Mouse (Mus musculus): Measurements from ENCODE around the gene Prkcd. TPM values are rescaled to one million over a fixed set of nuclear protein-coding genes. Genes with fewer than 3 reads are reported as not detected.

The Prkcd gene
- total and polyA plus RNA-seq, 2 experiments from 2014 or later = 14.9 to 19.3 TPM

GRCm38 (mm10) chr14:30619982-30620578, 5.9 kb downstream of the Prkcd start:
- Histone ChIP-seq H3K4me1 (ENCODE audit: control insufficient read depth, insufficient read depth) (peaks cover 8% of the 10 kb centered on the region; the same call in 1 of the 2 replicates), H3K4me3 (ENCODE audit: low read depth, low read length) (no peak overlapping the region), H3K9ac (replicated peaks; ENCODE audit: low read depth, low read length) (no peak overlapping the region), H3K27ac (ENCODE audit: low read depth) (no peak overlapping the region), H3K9me3 (replicated peaks; ENCODE audit: control insufficient read depth, low read length) (no peaks in the 10 kb centered on the region), H3K36me3 (replicated peaks; ENCODE audit: control insufficient read depth, insufficient read depth, low read length) (no peaks in the 10 kb centered on the region), H3K27me3 (ENCODE audit: control insufficient read depth, insufficient read depth, low read length) (no peaks in the 10 kb centered on the region), H3K4me2 (ENCODE audit: low read depth, low read length) (no peak overlapping the region)
- TF ChIP-seq EP300 (IDR thresholded peaks at IDR 0.05; ENCODE audit: low read depth) = no peak
- no peak for TF ChIP-seq CTCF (IDR thresholded peaks at IDR 0.05; ENCODE audit: low read depth)
- WGBS = 60% methylated on average over 7 of the region's 7 CpGs
- ATAC-seq (ENCODE audit: insufficient read depth, low read depth) = no peak
- DNase-seq (ENCODE audit: low spot score) = no peak

DNA sequence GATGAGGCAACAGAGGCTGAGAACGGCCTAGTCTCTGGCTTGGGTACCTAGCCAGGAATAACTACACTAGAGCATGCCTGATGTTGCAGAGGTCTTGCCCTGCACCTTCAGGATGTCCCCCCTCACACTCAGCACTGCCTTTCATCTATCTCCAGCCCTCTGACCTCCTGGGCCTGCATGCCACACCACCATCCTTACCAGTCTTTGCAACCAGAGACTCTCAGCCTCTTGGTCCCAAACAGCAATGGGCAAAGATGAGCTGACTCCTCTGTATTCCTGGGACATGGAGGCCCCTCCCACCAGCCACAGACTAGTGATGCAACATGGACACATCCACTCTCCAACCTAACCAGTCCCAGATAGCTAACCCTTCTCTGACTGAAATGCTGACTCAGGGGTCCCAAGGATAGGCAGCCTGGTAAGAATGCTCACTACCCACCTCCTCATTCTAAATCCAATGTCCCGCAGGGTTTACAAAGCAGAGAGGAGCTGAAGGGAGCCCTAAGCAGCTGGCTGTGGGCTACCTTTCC, 7.2 kb downstream of the Prkcd start:
- Histone ChIP-seq H3K4me2 (ENCODE audit: low read depth, low read length) (no peak overlapping the region), H3K4me3 (ENCODE audit: low read depth, low read length) (no peak overlapping the region), H3K27ac (ENCODE audit: low read depth) (no peak overlapping the region), H3K9ac (replicated peaks; ENCODE audit: low read depth, low read length) (no peak overlapping the region), H3K4me1 (ENCODE audit: control insufficient read depth, insufficient read depth) (0 out of 2 replicates have a peak, but pooled peaks cover 4% of the 10 kb centered on the region), H3K9me3 (replicated peaks; ENCODE audit: control insufficient read depth, low read length) (no peaks in the 10 kb centered on the region), H3K27me3 (ENCODE audit: control insufficient read depth, insufficient read depth, low read length) (no peaks in the 10 kb centered on the region), H3K36me3 (replicated peaks; ENCODE audit: control insufficient read depth, insufficient read depth, low read length) (no peaks in the 10 kb centered on the region)
- TF ChIP-seq CTCF (IDR thresholded peaks at IDR 0.05; ENCODE audit: low read depth) (no peak), EP300 (IDR thresholded peaks at IDR 0.05; ENCODE audit: low read depth) (no peak)
- DNase-seq (ENCODE audit: low spot score) (no peak), ATAC-seq (ENCODE audit: insufficient read depth, low read depth) (no peak)
- 90% methylated on average over 2 of the region's 2 CpGs for WGBS

DNA sequence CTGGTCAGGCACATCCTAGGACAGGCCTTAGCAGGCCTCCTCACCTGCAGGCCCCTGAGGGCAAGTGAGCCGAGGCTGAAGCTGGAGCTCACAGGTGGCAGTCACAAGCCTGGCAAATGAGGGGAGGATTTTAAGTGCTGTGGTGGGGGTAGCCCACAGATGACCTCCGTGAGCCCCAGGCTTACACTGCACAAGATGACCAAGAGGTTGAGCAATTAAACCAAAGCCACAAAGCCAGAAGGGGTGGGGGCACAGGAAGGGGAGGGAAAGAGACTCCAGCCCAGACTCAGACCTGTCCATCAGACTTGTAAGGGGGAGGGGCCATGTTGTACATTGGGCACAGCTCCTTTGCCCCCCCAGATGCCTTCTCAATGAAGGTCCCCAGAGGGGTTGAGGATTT, 9.3 kb downstream of the Prkcd start:
- WGBS = 86% methylated on average over 2 of the region's 2 CpGs
- no peak overlapping the region for H3K27ac ChIP-seq (ENCODE audit: low read depth)
- TF ChIP-seq EP300 (IDR thresholded peaks at IDR 0.05; ENCODE audit: low read depth) (no peak), CTCF (IDR thresholded peaks at IDR 0.05; ENCODE audit: low read depth) (no peak)
- H3K4me2 ChIP-seq (ENCODE audit: low read depth, low read length) = no peak overlapping the region
- DNase-seq (ENCODE audit: low spot score) = no peak
- H3K4me3 ChIP-seq (ENCODE audit: low read depth, low read length) = no peak overlapping the region
- no peaks in the 10 kb centered on the region for H3K36me3 ChIP-seq (replicated peaks; ENCODE audit: control insufficient read depth, insufficient read depth, low read length)
- no peaks in the 10 kb centered on the region for H3K9me3 ChIP-seq (replicated peaks; ENCODE audit: control insufficient read depth, low read length)
- no peak for ATAC-seq (ENCODE audit: insufficient read depth, low read depth)
- no peaks in the 10 kb centered on the region for H3K27me3 ChIP-seq (ENCODE audit: control insufficient read depth, insufficient read depth, low read length)
- no peak overlapping the region for H3K9ac ChIP-seq (replicated peaks; ENCODE audit: low read depth, low read length)
- 0 out of 2 replicates have a peak, but pooled peaks cover 4% of the 10 kb centered on the region for H3K4me1 ChIP-seq (ENCODE audit: control insufficient read depth, insufficient read depth)

- Histone ChIP-seq H3K4me3 (ENCODE audit: low read depth, low read length) (no peak overlapping the region), H3K36me3 (replicated peaks; ENCODE audit: control insufficient read depth, insufficient read depth, low read length) (no peaks in the 10 kb centered on the region; the same call in 1 of the 2 replicates), H3K9ac (replicated peaks; ENCODE audit: low read depth, low read length) (no peak overlapping the region), H3K27ac (ENCODE audit: low read depth) (no peak overlapping the region), H3K9me3 (replicated peaks; ENCODE audit: control insufficient read depth, low read length) (no peaks in the 10 kb centered on the region), H3K4me2 (ENCODE audit: low read depth, low read length) (no peak overlapping the region), H3K27me3 (ENCODE audit: control insufficient read depth, insufficient read depth, low read length) (no peaks in the 10 kb centered on the region), H3K4me1 (ENCODE audit: control insufficient read depth, insufficient read depth) (no peaks in the 10 kb centered on the region)
- 78% methylated on average over 2 of the region's 2 CpGs for WGBS
- ATAC-seq (ENCODE audit: insufficient read depth, low read depth) = no peak
- DNase-seq (ENCODE audit: low spot score) = no peak
- TF ChIP-seq CTCF (IDR thresholded peaks at IDR 0.05; ENCODE audit: low read depth) = no peak
- no peak for TF ChIP-seq EP300 (IDR thresholded peaks at IDR 0.05; ENCODE audit: low read depth)
These were observed 12.9 kb downstream of the Prkcd start for GRCm38 (mm10) chr14:30612962-30613715.

DNA sequence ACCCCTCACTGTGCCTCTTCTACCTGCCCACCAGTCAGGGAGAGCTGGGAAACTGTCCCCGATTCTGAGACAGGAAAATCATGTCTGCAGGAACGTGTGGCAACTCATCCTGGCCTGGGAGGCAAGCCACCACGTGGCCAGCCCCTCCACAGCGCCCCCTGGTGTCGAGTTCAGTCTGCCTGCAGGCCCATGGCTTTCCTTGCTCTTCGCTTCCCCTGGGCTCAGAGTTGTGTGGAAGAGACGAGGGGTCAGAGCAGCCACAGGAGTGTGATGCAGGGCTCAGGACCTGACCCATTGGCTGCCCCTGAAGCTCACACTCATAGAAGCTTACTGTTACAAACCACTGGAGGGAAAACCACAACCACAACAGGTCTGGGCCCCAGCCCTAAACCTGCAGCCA, 13.5 kb downstream of the Prkcd start:
- no peaks in the 10 kb centered on the region for H3K27me3 ChIP-seq (ENCODE audit: control insufficient read depth, insufficient read depth, low read length)
- H3K4me1 ChIP-seq (ENCODE audit: control insufficient read depth, insufficient read depth) = no peaks in the 10 kb centered on the region
- peak; percentile 47; the same call in 1 of the 2 replicates for ATAC-seq (ENCODE audit: insufficient read depth, low read depth)
- no peak overlapping the region for H3K9ac ChIP-seq (replicated peaks; ENCODE audit: low read depth, low read length)
- 27% methylated on average over 7 of the region's 7 CpGs for WGBS
- DNase-seq (ENCODE audit: low spot score) = peak; percentile 64
- H3K4me2 ChIP-seq (ENCODE audit: low read depth, low read length) = no peak overlapping the region
- H3K4me3 ChIP-seq (ENCODE audit: low read depth, low read length) = no peak overlapping the region
- no peaks in the 10 kb centered on the region; the same call in 1 of the 2 replicates for H3K36me3 ChIP-seq (replicated peaks; ENCODE audit: control insufficient read depth, insufficient read depth, low read length)
- H3K27ac ChIP-seq (ENCODE audit: low read depth) = no peak overlapping the region
- H3K9me3 ChIP-seq (replicated peaks; ENCODE audit: control insufficient read depth, low read length) = no peaks in the 10 kb centered on the region
- TF ChIP-seq CTCF (IDR thresholded peaks at IDR 0.05; ENCODE audit: low read depth) (peak; percentile 83), EP300 (IDR thresholded peaks at IDR 0.05; ENCODE audit: low read depth) (no peak)

Measured in heart, postnatal 0 days (tissue).